In the genomic region with DNA sequence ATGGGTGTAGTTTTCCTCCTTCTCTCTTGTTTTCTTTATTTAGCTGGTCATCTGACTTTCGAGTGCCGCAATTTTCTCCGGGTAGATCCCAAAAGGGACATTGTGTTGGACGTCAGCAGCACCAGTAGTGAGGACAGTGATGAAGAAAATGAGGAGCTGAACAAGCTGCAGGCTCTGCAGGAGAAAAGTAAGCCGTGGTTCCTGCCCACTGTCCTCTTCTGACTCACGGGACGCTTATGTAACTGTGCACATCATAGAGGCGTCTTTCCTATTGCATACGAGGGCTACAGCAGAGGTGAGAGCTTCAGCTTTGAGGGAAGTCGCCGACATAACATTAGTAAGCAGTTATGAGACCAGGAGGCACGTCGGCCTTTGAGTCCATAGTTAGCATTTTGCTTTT, we compare ENCODE assay signal across 9 mouse cellular contexts.
"Had no signal": no experiment of that assay in that cellular context is flagged by ENCODE, and none has a peak within 500 bp of the region (broad histone marks: within the 10 kb centered on the region; RNA-seq: fewer than 3 reads in every experiment).

No protein-coding gene starts in this region.

- ATAC-seq: midbrain, embryonic 16.5 days had no signal

- DNase-seq: lung, adult 18-20 months; lung, embryonic 14.5 days; lung, postnatal 10 days; lung, postnatal 4 days; midbrain, embryonic 14.5 days; thymus, adult 18-20 months; thymus, postnatal 14 days; thymus, postnatal 36 days had no signal
